Mouse (Mus musculus) embryo, embryonic 9.5 days (tissue): Measurements from ENCODE around the gene Gpr155.

Source experiments
- DNase-seq: peaks from one replicate; pipeline ENCODE4 v3.0.0-alpha.2; 2017; ENCODE audit errors: extremely low spot score

Gene Gpr155

DNA sequence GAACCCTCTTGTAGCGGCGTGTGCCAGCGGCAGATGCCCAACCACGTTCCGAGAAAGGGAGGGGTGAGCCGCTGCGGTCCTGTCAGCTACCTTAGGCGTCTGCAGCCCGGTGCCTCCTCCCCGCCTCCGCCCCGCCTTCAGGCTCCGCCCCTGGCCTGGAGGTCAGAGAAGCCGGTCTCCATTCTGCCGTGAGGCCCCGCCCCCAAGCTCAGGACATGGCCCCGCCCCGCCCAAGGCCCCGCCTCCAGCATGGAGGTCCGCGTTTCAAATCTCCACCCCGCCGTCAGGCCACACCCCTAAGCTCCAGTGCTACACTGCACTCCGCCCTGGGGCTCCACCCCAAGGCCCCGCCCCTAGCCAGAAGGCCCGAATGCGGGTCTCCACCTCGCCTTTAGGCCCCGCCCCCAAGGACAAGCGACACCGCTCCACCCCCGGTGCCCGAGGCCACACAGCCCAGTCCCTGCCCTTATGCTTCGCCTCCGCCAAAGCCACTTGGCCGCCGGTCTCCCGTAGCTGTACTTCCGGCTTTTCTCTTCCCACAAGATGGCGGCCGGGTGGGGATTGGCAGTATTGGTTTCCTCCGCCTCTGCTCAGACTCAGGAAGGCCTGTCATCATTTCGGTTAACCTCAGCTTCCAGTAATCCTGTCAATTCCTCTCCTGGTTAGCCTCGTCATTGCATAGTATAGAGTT lies at the start of gene Gpr155:
Gene Gpr155, minus strand, starts transcription at position 217 of the 691 bp plus-strand sequence.
- peak; percentile 100 for DNase-seq

DNA sequence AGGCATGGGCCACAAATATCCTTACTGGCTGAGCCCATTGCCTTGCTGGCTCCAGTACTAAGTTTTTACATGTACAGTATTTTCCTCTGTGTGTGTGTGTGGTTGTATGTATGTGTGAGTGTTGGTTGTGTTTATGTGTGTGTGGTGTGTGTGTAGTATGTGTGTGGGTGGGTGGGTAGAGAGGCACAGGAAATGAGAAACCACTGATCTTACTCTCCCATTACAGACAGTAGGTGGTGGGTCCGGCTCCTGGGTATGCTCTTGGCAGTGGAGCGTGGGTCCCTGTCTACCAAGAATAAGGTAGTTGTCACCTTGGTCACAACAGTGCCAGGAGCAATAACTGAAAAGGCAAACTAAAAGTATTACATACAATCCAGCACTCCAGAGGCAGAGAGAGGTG lies 49.5 kb upstream of the Gpr155 start:
- DNase-seq: no peak

DNA sequence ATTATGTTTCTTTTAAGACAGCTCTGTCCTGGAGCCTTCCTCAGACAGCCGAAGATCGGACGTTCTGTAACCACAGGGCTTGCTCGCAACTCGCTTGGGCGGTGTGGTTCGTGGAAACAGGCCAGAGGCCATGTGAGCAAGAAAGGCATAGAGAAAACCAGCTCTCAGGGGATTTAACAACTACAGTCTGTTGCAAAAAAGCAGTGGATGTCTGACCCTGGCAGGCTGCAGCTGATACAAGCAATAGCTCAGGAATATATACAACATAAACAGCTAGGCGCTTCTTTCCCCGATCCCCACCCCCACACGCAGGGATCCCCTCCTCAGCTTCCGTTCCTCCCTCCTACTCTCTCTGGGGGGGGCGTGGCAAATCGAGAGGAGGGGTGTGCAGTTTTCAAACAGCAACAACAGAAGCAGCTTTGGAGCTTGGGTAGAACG lies 45.6 kb upstream of the Gpr155 start:
- peak; percentile 49 for DNase-seq

DNA sequence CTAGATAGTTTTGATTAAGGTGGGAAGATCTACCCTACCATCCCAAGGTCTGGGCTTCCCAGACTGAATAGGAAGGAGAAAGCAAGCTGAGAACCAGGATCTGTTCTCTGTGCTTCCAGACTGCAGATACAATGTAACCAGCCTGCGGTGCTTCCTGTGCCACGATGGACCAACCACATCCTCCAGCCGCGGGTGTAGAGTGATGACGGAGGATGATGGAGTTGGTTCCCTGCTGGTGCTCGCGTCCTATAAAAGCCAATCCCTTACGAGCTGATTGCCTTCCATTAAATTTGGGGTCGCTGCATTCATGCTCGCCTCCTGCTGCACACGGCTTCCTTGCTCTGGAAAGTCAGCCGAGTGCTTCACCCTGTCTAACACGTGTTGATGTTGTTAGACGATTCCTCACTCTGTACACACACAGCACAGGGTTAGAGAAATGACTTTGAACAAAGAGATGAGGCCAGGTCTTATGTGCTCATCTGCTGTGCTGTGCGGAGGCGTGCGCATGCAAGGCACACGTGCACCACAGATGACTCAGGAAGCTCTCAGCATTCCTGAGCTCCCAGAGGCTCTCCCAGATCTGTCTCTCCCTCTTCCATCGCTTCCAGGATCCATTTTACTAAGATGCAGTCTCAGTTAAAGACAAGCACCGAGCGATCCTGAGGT lies 42.6 kb upstream of the Gpr155 start:
- no peak for DNase-seq

DNA sequence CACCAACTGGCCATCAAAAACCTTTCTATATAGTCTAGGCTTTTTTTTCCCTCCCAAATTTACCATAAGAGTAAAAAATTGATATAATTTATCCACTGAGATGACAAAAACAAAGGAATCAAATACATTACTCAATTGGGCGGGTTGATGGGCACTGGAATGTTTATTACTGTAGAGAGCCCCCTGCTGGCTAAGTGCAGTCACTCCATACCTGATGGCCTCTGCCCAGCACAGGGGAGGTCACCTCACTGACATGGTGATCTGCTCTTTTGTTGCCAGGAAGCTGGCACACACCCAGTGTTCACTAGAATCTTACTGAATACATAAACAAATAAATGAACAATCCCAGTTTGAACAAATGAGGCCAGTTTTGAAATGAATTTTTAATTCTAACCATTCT lies 40.9 kb upstream of the Gpr155 start:
- peak; percentile 32 for DNase-seq

DNA sequence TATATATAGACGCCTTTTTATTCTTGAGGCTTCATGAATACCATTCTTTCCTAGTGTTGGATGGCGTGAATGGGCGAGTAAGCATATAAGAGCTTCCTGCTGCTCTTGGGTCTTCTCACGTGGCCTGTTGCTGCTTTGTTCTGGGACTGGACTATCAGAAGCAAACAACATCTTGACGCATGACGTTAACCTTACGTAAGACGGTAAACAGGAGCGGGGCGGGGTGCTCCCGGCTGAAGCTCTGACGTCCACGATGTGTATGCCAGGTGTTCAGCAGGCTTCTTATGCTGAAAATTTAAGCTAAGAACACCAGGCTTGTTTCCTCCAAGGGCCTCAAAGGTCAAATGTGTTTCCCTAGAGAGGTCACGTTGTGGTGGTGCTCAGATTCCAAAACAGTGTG lies 39.5 kb upstream of the Gpr155 start:
- no peak for DNase-seq

DNA sequence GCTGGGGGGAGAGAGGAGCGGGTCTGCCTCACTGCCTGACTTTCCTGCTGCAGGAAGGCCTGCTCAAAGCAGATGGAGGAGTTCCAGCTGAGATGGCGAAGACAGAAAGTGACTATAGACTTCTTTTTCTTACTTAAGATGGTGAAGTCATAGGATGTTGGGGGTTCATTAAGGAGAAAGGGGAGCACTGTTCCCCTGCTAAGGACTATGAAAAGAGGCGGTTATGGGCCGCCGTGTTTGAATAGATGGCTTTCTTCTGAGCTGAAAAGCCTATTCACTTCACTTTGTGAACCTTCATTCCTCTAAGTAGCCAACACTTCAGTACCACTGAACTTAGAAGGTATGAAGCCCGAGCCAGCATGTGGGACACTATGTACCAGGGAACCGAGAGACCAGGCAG lies 33.4 kb upstream of the Gpr155 start:
- DNase-seq: no peak

DNA sequence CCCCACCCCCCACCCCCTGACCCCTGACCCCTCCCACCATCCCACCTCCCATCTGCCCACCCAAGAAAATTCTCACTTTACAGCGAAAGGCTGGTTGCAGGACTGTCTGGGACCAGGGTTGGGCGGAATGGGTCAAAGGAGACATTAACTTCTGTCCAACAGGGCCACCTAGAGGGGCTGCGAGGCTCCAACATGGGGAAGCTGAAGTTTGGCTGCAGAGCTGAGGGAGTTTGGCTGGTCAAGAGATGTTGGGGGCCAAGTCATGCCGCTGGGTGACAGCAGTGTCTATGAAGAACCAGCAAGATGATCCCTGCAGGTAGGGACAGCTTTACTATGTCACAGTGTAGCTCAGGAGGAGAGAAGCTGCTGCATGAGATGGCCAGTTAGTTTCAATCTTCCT lies 32.9 kb upstream of the Gpr155 start:
- peak; percentile 32 for DNase-seq

DNA sequence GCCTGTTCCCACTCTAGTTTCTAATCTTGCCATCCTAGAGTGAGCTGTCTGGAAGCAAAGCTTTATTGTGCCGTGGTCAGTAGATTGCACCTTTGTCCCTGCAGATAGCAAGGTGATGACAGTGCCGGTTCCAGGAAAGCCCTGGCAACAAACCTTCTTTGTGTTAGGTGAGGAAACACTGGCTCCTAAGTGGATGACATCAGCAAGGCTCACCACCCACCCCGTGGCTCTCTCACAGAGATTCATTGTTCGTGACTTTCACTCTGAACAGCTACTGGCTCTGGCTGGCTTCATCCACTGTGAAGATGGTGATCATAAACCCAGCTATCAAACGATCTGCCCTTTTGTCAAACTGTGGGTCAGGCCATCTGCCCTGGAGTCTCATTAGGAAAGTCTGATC lies 29.5 kb upstream of the Gpr155 start:
- no peak for DNase-seq

DNA sequence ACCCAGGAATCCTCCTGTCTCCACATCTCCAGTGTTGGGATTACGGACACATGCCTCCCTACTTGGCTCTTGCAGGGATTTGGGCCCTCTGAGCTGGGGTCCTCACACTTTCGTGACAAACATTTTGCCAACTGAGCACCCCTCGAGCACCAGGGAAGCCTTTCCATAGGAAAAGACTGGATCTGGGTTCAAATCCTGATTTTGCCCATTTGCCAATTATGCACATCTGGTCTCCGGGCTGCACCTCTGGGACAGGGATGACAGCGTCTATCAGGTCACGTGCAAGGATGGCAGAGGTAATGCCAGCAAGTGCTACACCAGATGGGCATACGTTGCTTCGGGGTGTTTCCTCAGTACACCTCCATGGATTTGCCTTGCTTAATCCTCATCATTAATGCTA lies 23.7 kb upstream of the Gpr155 start:
- DNase-seq: no peak

DNA sequence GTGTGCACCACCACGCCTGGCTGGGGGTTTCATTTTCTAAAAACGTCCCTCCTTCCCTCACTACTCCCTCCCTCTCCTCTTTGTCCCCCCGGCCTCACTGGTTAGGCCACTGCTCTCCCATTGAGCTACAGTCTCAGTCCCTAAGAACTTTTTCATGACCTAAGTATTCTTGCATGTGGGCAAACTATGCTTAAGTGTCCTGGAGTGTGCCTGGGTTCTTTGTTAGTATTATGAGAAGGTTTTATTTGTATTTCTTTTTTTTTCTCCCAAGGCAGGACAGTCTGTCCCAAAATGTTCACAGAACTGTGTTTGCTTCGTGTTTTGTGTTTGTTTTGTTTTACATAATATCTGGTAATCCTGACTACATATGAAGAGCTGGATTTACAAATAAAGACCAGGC lies 21.3 kb upstream of the Gpr155 start:
- DNase-seq: no peak

DNA sequence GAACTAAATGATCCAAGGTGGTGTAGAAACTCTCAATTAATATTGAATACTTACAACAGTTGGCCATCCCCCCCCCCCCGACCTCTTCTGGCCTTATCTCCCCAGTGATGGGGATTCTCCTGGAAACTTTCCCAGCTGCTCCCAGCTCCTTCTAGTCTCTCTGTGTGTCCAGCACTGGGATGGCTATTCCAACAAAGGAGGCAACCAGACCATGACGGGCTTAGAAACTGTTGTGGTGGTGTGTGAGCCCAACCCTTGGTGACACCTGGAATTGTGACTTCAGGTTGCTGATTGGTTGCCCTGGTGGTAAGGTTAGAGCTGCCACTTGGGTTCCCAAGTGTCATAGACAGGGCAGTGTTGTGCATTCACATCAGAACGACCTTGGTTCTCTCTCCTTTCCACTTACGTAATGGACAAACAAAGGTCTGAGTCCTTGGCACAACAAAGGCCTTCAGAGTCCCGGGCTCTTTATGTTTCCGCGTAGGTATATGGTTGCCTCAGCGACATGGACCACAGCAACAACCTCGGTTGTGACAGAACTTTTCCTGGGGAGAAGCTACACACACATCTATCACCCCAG lies 20.1 kb upstream of the Gpr155 start:
- DNase-seq: no peak

DNA sequence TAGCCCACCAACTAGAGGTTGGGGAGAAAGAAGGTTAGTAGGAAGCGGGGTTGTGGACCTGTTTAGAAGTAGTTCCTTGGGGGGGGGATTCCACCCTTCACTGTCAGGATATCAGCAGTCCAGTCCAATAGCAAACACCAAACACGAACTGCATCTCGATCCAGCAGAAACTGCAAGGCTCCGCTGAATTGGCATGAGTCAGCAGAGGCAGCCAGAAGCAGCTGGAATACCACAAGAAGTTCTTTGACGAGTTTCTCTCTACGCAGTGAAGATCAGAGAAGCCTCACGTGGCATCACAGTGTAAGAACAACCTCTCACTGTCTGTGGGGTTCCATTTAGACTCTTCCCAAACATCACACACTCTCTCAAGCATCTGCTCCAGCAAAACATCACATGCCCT lies 18.6 kb upstream of the Gpr155 start:
- no peak for DNase-seq

DNA sequence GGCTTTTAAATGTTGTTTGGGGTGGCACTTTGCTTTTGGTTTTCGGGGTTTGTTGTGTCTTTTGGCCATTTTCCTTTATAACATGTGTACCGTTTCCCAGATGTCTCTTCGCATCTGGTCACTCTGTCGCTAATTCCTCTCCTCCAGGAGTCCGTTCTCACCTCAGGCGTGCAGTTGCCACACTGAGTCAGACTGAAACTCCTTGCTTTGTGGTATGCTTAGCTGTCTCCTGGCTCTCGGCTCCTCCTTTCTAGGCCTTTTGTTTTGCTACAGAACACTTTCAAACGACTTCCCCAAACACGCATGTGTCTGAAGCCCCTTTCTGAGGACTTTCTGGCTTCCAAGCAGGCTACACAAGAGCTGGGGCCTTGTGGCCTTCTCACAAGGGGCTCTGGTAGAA lies 18.1 kb upstream of the Gpr155 start:
- no peak for DNase-seq

DNA sequence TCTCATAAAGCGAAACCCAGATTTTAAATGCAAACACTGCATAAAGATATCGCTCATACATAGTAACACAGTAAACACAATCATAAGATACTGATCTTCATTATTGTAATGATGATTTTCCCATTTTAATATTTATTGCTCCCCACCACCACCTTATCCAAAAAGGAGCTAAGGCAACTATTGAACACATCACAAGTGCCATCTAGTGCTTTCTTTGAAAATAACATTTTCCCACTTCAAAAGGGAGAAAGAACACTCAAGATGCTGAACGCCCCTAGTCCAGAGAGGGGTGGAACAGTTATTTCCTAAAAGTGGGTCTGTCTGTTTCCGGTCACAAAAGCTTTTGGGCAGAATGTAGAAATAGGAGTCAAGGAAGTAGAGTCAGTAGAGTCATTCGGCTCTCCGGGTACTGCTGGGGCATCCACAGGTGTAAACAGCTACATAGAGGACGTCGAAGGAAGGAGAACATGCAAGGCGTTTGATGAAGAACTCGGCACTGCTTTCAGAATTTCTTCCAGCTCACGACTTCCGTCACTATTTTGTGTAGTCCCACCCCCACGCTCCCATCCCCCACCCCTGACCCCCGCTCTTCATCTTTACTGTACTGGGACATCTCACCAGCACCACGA lies 17.1 kb upstream of the Gpr155 start:
- DNase-seq: no peak

DNA sequence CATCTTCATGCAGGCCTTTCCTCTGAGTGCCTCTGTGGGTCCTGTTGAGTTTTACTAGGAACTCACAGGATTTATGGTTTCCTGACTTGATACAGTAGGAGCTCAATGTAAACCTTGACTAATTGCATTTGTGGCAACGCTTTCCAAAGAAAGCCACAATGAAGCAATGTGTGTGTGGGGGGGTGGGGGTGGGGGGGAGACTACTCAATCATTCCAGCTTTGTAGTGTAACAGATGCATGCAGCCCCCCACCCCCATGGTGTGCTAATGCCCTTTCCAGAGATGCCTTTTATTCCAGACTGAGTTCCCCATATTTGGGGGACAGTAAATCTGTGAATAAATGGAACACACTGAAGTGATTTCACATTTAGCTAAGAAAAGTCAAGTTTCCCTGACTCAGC lies 15.3 kb upstream of the Gpr155 start:
- DNase-seq: no peak

DNA sequence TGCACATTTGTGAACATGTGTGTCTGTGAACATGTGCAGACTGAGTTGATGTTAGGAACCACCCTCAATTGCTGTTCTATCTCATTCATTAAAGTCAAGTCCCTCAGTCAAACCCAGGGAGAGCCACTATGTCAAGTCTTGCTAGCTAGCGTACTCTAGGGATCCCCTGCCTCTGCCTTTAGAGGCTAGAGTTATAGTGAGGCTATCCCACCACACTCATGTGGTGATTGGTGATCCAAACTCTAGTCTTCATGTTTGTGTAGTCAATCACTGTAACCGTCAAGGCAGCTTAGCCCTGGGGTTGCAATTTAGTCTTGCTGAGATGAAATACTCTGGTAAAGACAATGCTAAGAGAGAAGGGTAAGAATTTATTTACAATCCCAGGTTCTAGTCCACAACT lies 11.1 kb upstream of the Gpr155 start:
- DNase-seq: no peak

DNA sequence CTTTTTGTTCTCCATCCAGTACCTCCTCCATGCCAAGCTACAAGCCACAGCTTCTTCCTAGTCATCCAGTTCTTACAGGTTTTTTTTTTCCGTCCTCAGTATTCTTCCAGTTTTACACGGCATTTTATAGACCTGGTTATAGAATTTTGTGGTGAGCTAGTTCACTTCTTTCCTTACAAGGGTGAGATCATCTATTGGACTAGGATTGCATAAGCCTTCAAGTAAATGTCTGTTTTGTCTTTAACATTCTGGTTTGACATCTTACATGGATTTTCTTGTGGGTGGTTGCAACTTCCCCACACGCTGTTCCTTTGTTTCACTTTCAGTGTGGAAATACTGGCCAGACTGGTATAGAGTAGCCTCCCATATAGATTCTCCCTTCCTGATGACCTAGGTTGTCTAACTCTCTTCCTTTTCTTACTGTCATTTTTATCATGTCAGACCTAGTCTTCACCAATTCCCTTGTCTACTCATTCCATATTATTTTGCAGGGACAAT lies 10.5 kb upstream of the Gpr155 start:
- DNase-seq: no peak

DNA sequence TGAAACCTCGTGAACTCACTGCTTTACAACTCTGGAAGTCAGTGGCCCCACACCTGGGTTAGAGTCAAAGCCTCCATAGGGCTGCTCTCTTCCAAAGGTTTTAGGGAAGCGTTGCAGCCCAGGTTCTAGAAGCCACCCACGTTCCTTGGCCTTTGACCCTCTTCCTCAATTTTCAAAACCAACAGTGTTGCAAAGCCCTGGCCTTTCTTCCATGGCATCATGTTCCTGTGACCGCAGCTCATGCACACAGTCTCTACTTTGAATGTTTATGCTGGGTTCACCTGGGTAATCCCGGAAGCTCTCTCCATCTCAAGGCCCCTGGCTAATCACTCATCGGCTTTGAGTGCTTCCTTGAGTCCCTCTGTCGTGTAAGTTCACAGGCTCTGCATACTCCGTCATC lies 9.1 kb upstream of the Gpr155 start:
- DNase-seq: no peak

DNA sequence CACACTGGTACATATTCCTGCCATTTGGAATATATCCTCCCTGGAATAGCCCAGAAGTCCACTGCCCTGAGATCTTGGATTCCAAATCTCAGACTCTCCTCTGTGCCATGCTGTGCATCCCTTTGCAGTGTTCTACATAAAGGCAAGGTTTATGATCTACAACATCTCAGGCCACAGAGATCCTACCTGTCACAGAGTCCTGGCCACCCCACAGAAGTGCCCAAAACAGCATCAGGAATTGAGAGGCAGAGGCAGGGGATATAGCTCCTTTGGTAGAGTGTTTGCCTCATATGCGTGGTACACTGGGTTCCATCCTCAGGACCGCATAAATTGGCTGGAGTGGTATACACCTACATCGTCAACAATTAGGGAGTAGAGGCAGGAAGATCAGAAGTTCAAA lies 8.1 kb upstream of the Gpr155 start:
- no peak for DNase-seq

DNA sequence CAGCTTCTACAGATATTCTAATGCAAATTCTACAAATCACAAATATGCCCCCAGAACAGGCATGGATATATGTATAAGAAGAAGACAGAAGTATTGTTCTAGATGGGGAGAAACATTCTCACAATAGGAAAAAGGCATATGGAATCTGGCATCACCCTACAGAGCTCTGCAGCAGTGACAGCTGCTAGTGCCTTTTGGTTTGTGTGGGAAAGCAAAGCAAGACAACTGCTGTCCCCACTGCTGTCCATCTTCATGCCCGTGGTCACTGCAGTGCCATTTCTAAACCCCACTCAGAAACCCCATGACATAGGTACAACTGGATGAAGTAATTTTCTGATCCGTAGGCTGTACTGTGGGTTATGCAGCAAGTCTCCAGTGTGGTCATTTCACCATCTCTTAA lies 6.4 kb upstream of the Gpr155 start:
- no peak for DNase-seq

DNA sequence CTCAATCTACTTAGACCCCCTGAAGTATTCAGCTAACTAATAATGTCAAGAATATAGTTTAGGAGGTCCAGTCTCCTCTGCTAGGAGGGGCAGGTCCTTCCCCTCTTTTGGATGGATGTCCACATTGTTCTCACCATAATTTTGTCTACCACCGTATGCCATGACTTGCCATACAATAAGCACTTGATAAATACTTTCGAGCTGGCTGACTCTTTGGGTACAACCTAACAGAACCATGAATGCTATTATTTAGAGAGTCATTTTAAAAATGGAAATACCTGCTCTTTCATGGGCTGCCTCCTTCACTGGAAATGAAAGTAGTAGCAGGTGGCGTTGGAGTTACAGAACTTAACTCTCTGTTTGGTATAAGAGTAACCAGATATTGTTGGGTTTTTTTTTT lies 3.6 kb upstream of the Gpr155 start:
- no peak for DNase-seq

DNA sequence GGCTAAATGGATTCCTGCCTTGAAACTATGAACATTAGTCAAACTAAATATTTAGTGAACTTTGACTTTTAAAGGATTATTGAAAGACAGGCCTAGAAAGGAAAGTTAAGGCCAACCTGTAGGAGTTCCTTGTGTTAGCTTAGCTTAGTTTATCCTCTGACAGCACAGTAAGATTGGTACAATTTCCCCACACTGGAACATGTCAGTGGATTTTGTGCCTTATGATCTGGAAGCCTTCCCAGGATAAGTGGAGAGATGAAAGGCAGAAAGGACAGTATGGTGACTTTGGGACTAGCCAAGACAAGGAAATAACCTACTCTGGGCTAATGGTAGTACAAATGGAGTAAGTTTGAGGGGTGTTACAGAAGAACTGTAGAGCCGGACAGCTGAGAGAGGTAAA lies 1.4 kb upstream of the Gpr155 start:
- DNase-seq: no peak
